Mouse (Mus musculus): Measurements from ENCODE around the gene 2310057M21Rik. TPM values are rescaled to one million over a fixed set of nuclear protein-coding genes. Genes with fewer than 3 reads are reported as not detected.

The 2310057M21Rik gene
- polyA plus RNA-seq, 1 experiment from 2014 or later, result 22.2 TPM

- H3K36me3 ChIP-seq, result no peaks in the 10 kb centered on the region
- peaks cover 13% of the 10 kb centered on the region for H3K4me1 ChIP-seq
- H3K27me3 ChIP-seq, result no peaks in the 10 kb centered on the region
- no peak overlapping the region for H3K27ac ChIP-seq
- no peaks in the 10 kb centered on the region for H3K9me3 ChIP-seq
- no peak overlapping the region for H3K4me2 ChIP-seq
- WGBS, result 77% methylated on average over 8 of the region's 8 CpGs
- no peak overlapping the region for H3K9ac ChIP-seq
- no peak for ATAC-seq (ENCODE audit: borderline replicate concordance, extremely low read depth, low FRiP score, low TSS enrichment)
- H3K4me3 ChIP-seq, result no peak overlapping the region
Observed at GRCm38 (mm10) chr7:131364131-131364530, 1.6 kb upstream of the 2310057M21Rik start.

- Histone ChIP-seq H3K9me3 (no peaks in the 10 kb centered on the region), H3K9ac (peak overlapping the region; percentile 95), H3K27me3 (no peaks in the 10 kb centered on the region), H3K4me2 (peak overlapping the region; percentile 85), H3K27ac (peak overlapping the region; percentile 97), H3K4me1 (peaks cover 13% of the 10 kb centered on the region), H3K36me3 (peaks cover 12% of the 10 kb centered on the region), H3K4me3 (peak overlapping the region; percentile 93)
- 2% methylated on average over 35 of the region's 35 CpGs for WGBS
- peak; percentile 83 for ATAC-seq (ENCODE audit: borderline replicate concordance, extremely low read depth, low FRiP score, low TSS enrichment)
Observed at GRCm38 (mm10) chr7:131362269-131362614, 317 bp downstream of the 2310057M21Rik start.

- peaks cover 3% of the 10 kb centered on the region for H3K4me1 ChIP-seq
- no peak overlapping the region for H3K27ac ChIP-seq
- no peaks in the 10 kb centered on the region for H3K27me3 ChIP-seq
- no peaks in the 10 kb centered on the region for H3K9me3 ChIP-seq
- H3K4me3 ChIP-seq, result no peak overlapping the region
- ATAC-seq (ENCODE audit: borderline replicate concordance, extremely low read depth, low FRiP score, low TSS enrichment), result no peak
- no peak overlapping the region for H3K4me2 ChIP-seq
- H3K36me3 ChIP-seq, result peaks cover 46% of the 10 kb centered on the region
- no peak overlapping the region for H3K9ac ChIP-seq
- 92% methylated on average over 13 of the region's 13 CpGs for WGBS
Observed at GRCm38 (mm10) chr7:131356105-131356504, 6.5 kb downstream of the 2310057M21Rik start.

- H3K36me3 ChIP-seq, result peaks cover 52% of the 10 kb centered on the region
- no peak overlapping the region for H3K27ac ChIP-seq
Observed at GRCm38 (mm10) chr7:131345856-131346541, 16.6 kb downstream of the 2310057M21Rik start.

GRCm38 (mm10) chr7:131337502-131338068, 25.0 kb downstream of the 2310057M21Rik start:
- H3K36me3 ChIP-seq, result peaks cover 18% of the 10 kb centered on the region; the same call in 1 of the 2 replicates
- H3K9ac ChIP-seq, result no peak overlapping the region
- peaks cover 9% of the 10 kb centered on the region; the same call in 1 of the 2 replicates for H3K4me1 ChIP-seq
- no peak overlapping the region; the same call in 1 of the 2 replicates for H3K4me2 ChIP-seq
- H3K27me3 ChIP-seq, result no peaks in the 10 kb centered on the region
- WGBS, result 23% methylated on average over 8 of the region's 8 CpGs
- no peak overlapping the region for H3K4me3 ChIP-seq
- peak overlapping the region; percentile 32; the same call in 1 of the 2 replicates for H3K27ac ChIP-seq
- no peaks in the 10 kb centered on the region for H3K9me3 ChIP-seq
- ATAC-seq (ENCODE audit: borderline replicate concordance, extremely low read depth, low FRiP score, low TSS enrichment), result no peak

More at GRCm38 (mm10) chr7:131345856-131346541, 16.6 kb downstream of the 2310057M21Rik start:
- H3K27me3 ChIP-seq, result no peaks in the 10 kb centered on the region
- no peaks in the 10 kb centered on the region for H3K4me1 ChIP-seq
- H3K4me3 ChIP-seq, result no peak overlapping the region
- WGBS, result 78% methylated on average over 7 of the region's 7 CpGs
- no peaks in the 10 kb centered on the region for H3K9me3 ChIP-seq
- ATAC-seq (ENCODE audit: borderline replicate concordance, extremely low read depth, low FRiP score, low TSS enrichment), result no peak
- H3K9ac ChIP-seq, result no peak overlapping the region
- H3K4me2 ChIP-seq, result no peak overlapping the region

- 45% methylated on average over 1 of the region's 1 CpGs for WGBS
- no peak within 1 kb of the TSS for H3K4me2 ChIP-seq
- H3K9me3 ChIP-seq, result no peaks in the 10 kb centered on the region
- no peaks in the 10 kb centered on the region for H3K36me3 ChIP-seq
- H3K4me1 ChIP-seq, result peaks cover 9% of the 10 kb centered on the region; the same call in 1 of the 2 replicates
- no peak within 1 kb of the TSS for H3K27ac ChIP-seq
- no peak for ATAC-seq (ENCODE audit: borderline replicate concordance, extremely low read depth, low FRiP score, low TSS enrichment)
- no peak within 1 kb of the TSS for H3K9ac ChIP-seq
- H3K4me3 ChIP-seq, result no peak within 1 kb of the TSS
- no peaks in the 10 kb centered on the region for H3K27me3 ChIP-seq
Observed at GRCm38 (mm10) chr7:131333564-131333963, 29.0 kb downstream of the 2310057M21Rik start, which contains the start of gene Fam24a. Fam24a (plus strand) TSS chr7:131333864.

GRCm38 (mm10) chr7:131331688-131332087, 30.9 kb downstream of the 2310057M21Rik start:
- no peaks in the 10 kb centered on the region for H3K9me3 ChIP-seq
- H3K4me3 ChIP-seq, result no peak overlapping the region
- H3K4me2 ChIP-seq, result no peak overlapping the region
- H3K9ac ChIP-seq, result no peak overlapping the region
- no peaks in the 10 kb centered on the region for H3K27me3 ChIP-seq
- 64% methylated on average over 2 of the region's 2 CpGs for WGBS
- H3K36me3 ChIP-seq, result no peaks in the 10 kb centered on the region
- H3K27ac ChIP-seq, result no peak overlapping the region
- no peaks in the 10 kb centered on the region for H3K4me1 ChIP-seq
- no peak for ATAC-seq (ENCODE audit: borderline replicate concordance, extremely low read depth, low FRiP score, low TSS enrichment)

- Histone ChIP-seq H3K36me3 (no peaks in the 10 kb centered on the region), H3K27me3 (no peaks in the 10 kb centered on the region), H3K4me1 (no peaks in the 10 kb centered on the region), H3K9ac (no peak within 1 kb of the TSS), H3K9me3 (no peaks in the 10 kb centered on the region), H3K27ac (no peak within 1 kb of the TSS), H3K4me3 (no peak within 1 kb of the TSS), H3K4me2 (no peak within 1 kb of the TSS)
- ATAC-seq (ENCODE audit: borderline replicate concordance, extremely low read depth, low FRiP score, low TSS enrichment), result no peak
- WGBS, result 88% methylated on average over 5 of the region's 5 CpGs
Observed at GRCm38 (mm10) chr7:131329416-131329815, 33.1 kb downstream of the 2310057M21Rik start, which contains the start of gene Fam24b. Fam24b (minus strand) TSS chr7:131329516.

- no peaks in the 10 kb centered on the region for H3K36me3 ChIP-seq
- WGBS, result 77% methylated on average over 5 of the region's 5 CpGs
Observed at GRCm38 (mm10) chr7:131327054-131327453, 35.5 kb downstream of the 2310057M21Rik start.

GRCm38 (mm10) chr7:131322192-131322591, 40.4 kb downstream of the 2310057M21Rik start, which contains the start of gene Cuzd1:
Cuzd1 (minus strand) TSS chr7:131322292.
- no peaks in the 10 kb centered on the region for H3K36me3 ChIP-seq
- no peak within 1 kb of the TSS for H3K4me2 ChIP-seq
- WGBS, result 78% methylated on average over 2 of the region's 2 CpGs
- H3K9ac ChIP-seq, result no peak within 1 kb of the TSS
- no peaks in the 10 kb centered on the region for H3K9me3 ChIP-seq
- H3K27me3 ChIP-seq, result no peaks in the 10 kb centered on the region
- no peak for ATAC-seq (ENCODE audit: borderline replicate concordance, extremely low read depth, low FRiP score, low TSS enrichment)
- H3K4me3 ChIP-seq, result no peak within 1 kb of the TSS
- H3K27ac ChIP-seq, result no peak within 1 kb of the TSS
- no peaks in the 10 kb centered on the region for H3K4me1 ChIP-seq

More at GRCm38 (mm10) chr7:131327054-131327453, 35.5 kb downstream of the 2310057M21Rik start:
- ATAC-seq (ENCODE audit: borderline replicate concordance, extremely low read depth, low FRiP score, low TSS enrichment), result no peak
- no peaks in the 10 kb centered on the region for H3K27me3 ChIP-seq
- H3K27ac ChIP-seq, result no peak overlapping the region
- H3K4me1 ChIP-seq, result no peaks in the 10 kb centered on the region
- no peak overlapping the region for H3K4me2 ChIP-seq
- no peak overlapping the region for H3K4me3 ChIP-seq
- no peak overlapping the region for H3K9ac ChIP-seq
- no peaks in the 10 kb centered on the region for H3K9me3 ChIP-seq

- WGBS, result 69% methylated on average over 4 of the region's 7 CpGs
- H3K4me1 ChIP-seq, result no peaks in the 10 kb centered on the region
- no peak overlapping the region for H3K4me3 ChIP-seq
- no peaks in the 10 kb centered on the region for H3K36me3 ChIP-seq
- no peak overlapping the region for H3K9ac ChIP-seq
- H3K4me2 ChIP-seq, result no peak overlapping the region
- H3K27me3 ChIP-seq, result no peaks in the 10 kb centered on the region
- ATAC-seq (ENCODE audit: borderline replicate concordance, extremely low read depth, low FRiP score, low TSS enrichment), result no peak
- no peaks in the 10 kb centered on the region for H3K9me3 ChIP-seq
- H3K27ac ChIP-seq, result no peak overlapping the region
Observed at GRCm38 (mm10) chr7:131318340-131318739, 44.2 kb downstream of the 2310057M21Rik start.

- ATAC-seq (ENCODE audit: borderline replicate concordance, extremely low read depth, low FRiP score, low TSS enrichment), result no peak
Observed at GRCm38 (mm10) chr7:131317587-131317986, 45.0 kb downstream of the 2310057M21Rik start.

More at GRCm38 (mm10) chr7:131317587-131317986, 45.0 kb downstream of the 2310057M21Rik start:
- Histone ChIP-seq H3K4me1 (no peaks in the 10 kb centered on the region), H3K27me3 (no peaks in the 10 kb centered on the region), H3K27ac (no peak overlapping the region), H3K36me3 (no peaks in the 10 kb centered on the region), H3K9me3 (no peaks in the 10 kb centered on the region), H3K4me3 (no peak overlapping the region), H3K4me2 (no peak overlapping the region), H3K9ac (no peak overlapping the region)
- WGBS, result 59% methylated on average over 12 of the region's 12 CpGs
